Mouse (Mus musculus): ENCODE results near the gene Vstm5. TPM values are rescaled to one million over a fixed set of nuclear protein-coding genes. Genes with fewer than 3 reads are reported as not detected.

Gene Vstm5
- polyA plus RNA-seq, 1 experiment from 2014 or later, result 0.25 TPM

GRCm38 (mm10) chr9:15263487-15263886, 24.6 kb downstream of the Vstm5 start:
- WGBS (ENCODE audit: insufficient replicate concordance), result 83% methylated on average over 10 of the region's 10 CpGs
- no peak overlapping the region for H3K27ac ChIP-seq (replicated peaks)
- no peak overlapping the region for H3K9ac ChIP-seq
- H3K4me2 ChIP-seq, result no peak overlapping the region
- H3K27me3 ChIP-seq, result no peaks in the 10 kb centered on the region
- H3K4me3 ChIP-seq (replicated peaks), result no peak overlapping the region
- no peaks in the 10 kb centered on the region for H3K4me1 ChIP-seq (replicated peaks)
- H3K9me3 ChIP-seq (replicated peaks), result no peaks in the 10 kb centered on the region
- ATAC-seq (ENCODE audit: insufficient read depth), result no peak
- H3K36me3 ChIP-seq (replicated peaks), result peaks cover 80% of the 10 kb centered on the region

- WGBS (ENCODE audit: insufficient replicate concordance), result 74% methylated on average over 2 of the region's 2 CpGs
- no peak overlapping the region for H3K27ac ChIP-seq (replicated peaks)
Measured at GRCm38 (mm10) chr9:15273981-15274380, 35.1 kb downstream of the Vstm5 start.

GRCm38 (mm10) chr9:15276855-15277254, 38.0 kb downstream of the Vstm5 start:
- H3K9me3 ChIP-seq (replicated peaks), result no peaks in the 10 kb centered on the region
- no peak overlapping the region for H3K4me3 ChIP-seq (replicated peaks)
- WGBS (ENCODE audit: insufficient replicate concordance), result 91% methylated on average over 4 of the region's 4 CpGs
- no peak for ATAC-seq (ENCODE audit: insufficient read depth)
- peaks cover 26% of the 10 kb centered on the region for H3K4me1 ChIP-seq (replicated peaks)
- no peak overlapping the region for H3K27ac ChIP-seq (replicated peaks)
- H3K36me3 ChIP-seq (replicated peaks), result peaks cover 54% of the 10 kb centered on the region
- no peaks in the 10 kb centered on the region for H3K27me3 ChIP-seq
- no peak overlapping the region for H3K9ac ChIP-seq
- H3K4me2 ChIP-seq, result no peak overlapping the region

More at GRCm38 (mm10) chr9:15273981-15274380, 35.1 kb downstream of the Vstm5 start:
- peaks cover 82% of the 10 kb centered on the region for H3K36me3 ChIP-seq (replicated peaks)
- no peak for ATAC-seq (ENCODE audit: insufficient read depth)
- H3K4me2 ChIP-seq, result no peak overlapping the region
- no peaks in the 10 kb centered on the region for H3K9me3 ChIP-seq (replicated peaks)
- peaks cover 13% of the 10 kb centered on the region for H3K4me1 ChIP-seq (replicated peaks)
- no peak overlapping the region for H3K4me3 ChIP-seq (replicated peaks)
- no peaks in the 10 kb centered on the region for H3K27me3 ChIP-seq
- no peak overlapping the region for H3K9ac ChIP-seq

- Histone ChIP-seq H3K4me2 (peak overlapping the region; percentile 85), H3K9me3 (replicated peaks) (no peaks in the 10 kb centered on the region), H3K4me1 (replicated peaks) (peaks cover 26% of the 10 kb centered on the region), H3K27ac (replicated peaks) (no peak overlapping the region), H3K4me3 (replicated peaks) (peak overlapping the region; percentile 96), H3K27me3 (no peaks in the 10 kb centered on the region), H3K36me3 (replicated peaks) (peaks cover 39% of the 10 kb centered on the region), H3K9ac (peak overlapping the region; percentile 93; the same call in 1 of the 2 replicates)
- no peak for ATAC-seq (ENCODE audit: insufficient read depth)
- WGBS (ENCODE audit: insufficient replicate concordance), result 70% methylated on average over 3 of the region's 3 CpGs
Measured at GRCm38 (mm10) chr9:15278343-15278742, 39.5 kb downstream of the Vstm5 start.

- no peak for ATAC-seq (ENCODE audit: insufficient read depth)
- H3K9me3 ChIP-seq (replicated peaks), result no peaks in the 10 kb centered on the region
- WGBS (ENCODE audit: insufficient replicate concordance), result 6% methylated on average over 19 of the region's 19 CpGs
- no peaks in the 10 kb centered on the region for H3K27me3 ChIP-seq
- peak overlapping the region; percentile 93 for H3K9ac ChIP-seq
- H3K4me1 ChIP-seq (replicated peaks), result peaks cover 26% of the 10 kb centered on the region
- H3K4me3 ChIP-seq (replicated peaks), result peak overlapping the region; percentile 96
- peaks cover 31% of the 10 kb centered on the region for H3K36me3 ChIP-seq (replicated peaks)
- H3K4me2 ChIP-seq, result peak overlapping the region; percentile 85
- H3K27ac ChIP-seq (replicated peaks), result peak overlapping the region; percentile 91
Measured at GRCm38 (mm10) chr9:15279139-15279648, 40.3 kb downstream of the Vstm5 start.

- peak within 1 kb of the TSS; percentile 85 for H3K4me2 ChIP-seq
- peak within 1 kb of the TSS; percentile 91 for H3K27ac ChIP-seq (replicated peaks)
- H3K27me3 ChIP-seq, result no peaks in the 10 kb centered on the region
- H3K4me1 ChIP-seq (replicated peaks), result peaks cover 26% of the 10 kb centered on the region
- WGBS (ENCODE audit: insufficient replicate concordance), result 1% methylated on average over 57 of the region's 57 CpGs
- H3K36me3 ChIP-seq (replicated peaks), result peaks cover 25% of the 10 kb centered on the region
- H3K9me3 ChIP-seq (replicated peaks), result no peaks in the 10 kb centered on the region
- H3K9ac ChIP-seq, result peak within 1 kb of the TSS; percentile 93
- H3K4me3 ChIP-seq (replicated peaks), result peak within 1 kb of the TSS; percentile 96
- peak; percentile 96 for ATAC-seq (ENCODE audit: insufficient read depth)
Measured at GRCm38 (mm10) chr9:15279649-15280490, 41.0 kb downstream of the Vstm5 start, which contains the start of gene Med17. Gene Med17, minus strand, starts transcription at chr9:15279931.

GRCm38 (mm10) chr9:15280491-15280879, 41.6 kb downstream of the Vstm5 start:
- whole genome bisulfite sequencing (ENCODE audit: insufficient replicate concordance), result 18% methylated on average over 5 of the region's 5 CpGs
- Histone ChIP-seq H3K4me2 (peak overlapping the region; percentile 85), H3K27ac (replicated peaks) (peak overlapping the region; percentile 91)

GRCm38 (mm10) chr9:15285443-15285842, 46.6 kb downstream of the Vstm5 start:
- H3K27ac ChIP-seq (replicated peaks), result no peak overlapping the region
- H3K27me3 ChIP-seq, result no peaks in the 10 kb centered on the region
- ATAC-seq (ENCODE audit: insufficient read depth), result no peak
- no peak overlapping the region for H3K9ac ChIP-seq
- 55% methylated on average over 3 of the region's 3 CpGs for WGBS (ENCODE audit: insufficient replicate concordance)
- H3K4me3 ChIP-seq (replicated peaks), result no peak overlapping the region
- H3K4me2 ChIP-seq, result no peak overlapping the region
- 0 out of 2 replicates have a peak, but pooled peaks cover 2% of the 10 kb centered on the region for H3K36me3 ChIP-seq (replicated peaks)
- H3K4me1 ChIP-seq (replicated peaks), result peaks cover 33% of the 10 kb centered on the region
- H3K9me3 ChIP-seq (replicated peaks), result no peaks in the 10 kb centered on the region

More at GRCm38 (mm10) chr9:15280491-15280879, 41.6 kb downstream of the Vstm5 start:
- ATAC-seq (ENCODE audit: insufficient read depth), result peak; percentile 41
- H3K36me3 ChIP-seq (replicated peaks), result peaks cover 18% of the 10 kb centered on the region
- H3K4me3 ChIP-seq (replicated peaks), result peak overlapping the region; percentile 96
- H3K4me1 ChIP-seq (replicated peaks), result peaks cover 26% of the 10 kb centered on the region
- no peaks in the 10 kb centered on the region for H3K27me3 ChIP-seq
- H3K9ac ChIP-seq, result peak overlapping the region; percentile 93
- no peaks in the 10 kb centered on the region for H3K9me3 ChIP-seq (replicated peaks)

GRCm38 (mm10) chr9:15287846-15288245, 49.0 kb downstream of the Vstm5 start:
- no peaks in the 10 kb centered on the region for H3K9me3 ChIP-seq (replicated peaks)
- WGBS (ENCODE audit: insufficient replicate concordance), result 32% methylated on average over 6 of the region's 6 CpGs
- H3K4me2 ChIP-seq, result no peak overlapping the region
- peaks cover 24% of the 10 kb centered on the region for H3K4me1 ChIP-seq (replicated peaks)
- H3K27ac ChIP-seq (replicated peaks), result no peak overlapping the region
- no peak overlapping the region for H3K9ac ChIP-seq
- H3K4me3 ChIP-seq (replicated peaks), result no peak overlapping the region
- 0 out of 2 replicates have a peak, but pooled peaks cover 2% of the 10 kb centered on the region for H3K36me3 ChIP-seq (replicated peaks)
- no peaks in the 10 kb centered on the region for H3K27me3 ChIP-seq
- no peak for ATAC-seq (ENCODE audit: insufficient read depth)

- H3K27ac ChIP-seq (replicated peaks), result no peak overlapping the region
- no peak overlapping the region for H3K9ac ChIP-seq
- no peak overlapping the region for H3K4me2 ChIP-seq
- peaks cover 24% of the 10 kb centered on the region for H3K4me1 ChIP-seq (replicated peaks)
- WGBS (ENCODE audit: insufficient replicate concordance), result 28% methylated on average over 3 of the region's 3 CpGs
- no peaks in the 10 kb centered on the region for H3K27me3 ChIP-seq
- H3K4me3 ChIP-seq (replicated peaks), result no peak overlapping the region
- H3K36me3 ChIP-seq (replicated peaks), result 0 out of 2 replicates have a peak, but pooled peaks cover 2% of the 10 kb centered on the region
- no peak for ATAC-seq (ENCODE audit: insufficient read depth)
- H3K9me3 ChIP-seq (replicated peaks), result no peaks in the 10 kb centered on the region
Measured at GRCm38 (mm10) chr9:15288402-15288801, 49.6 kb downstream of the Vstm5 start.

- peaks cover 24% of the 10 kb centered on the region for H3K4me1 ChIP-seq (replicated peaks)
- no peak overlapping the region for H3K27ac ChIP-seq (replicated peaks)
- no peak overlapping the region for H3K4me3 ChIP-seq (replicated peaks)
- ATAC-seq (ENCODE audit: insufficient read depth), result peak; percentile 81
- H3K36me3 ChIP-seq (replicated peaks), result 0 out of 2 replicates have a peak, but pooled peaks cover 2% of the 10 kb centered on the region
- H3K9me3 ChIP-seq (replicated peaks), result no peaks in the 10 kb centered on the region
- peak overlapping the region; percentile 10; the same call in 1 of the 2 replicates for H3K4me2 ChIP-seq
- 12% methylated on average over 6 of the region's 6 CpGs for WGBS (ENCODE audit: insufficient replicate concordance)
- no peak overlapping the region for H3K9ac ChIP-seq
- no peaks in the 10 kb centered on the region for H3K27me3 ChIP-seq
Measured at GRCm38 (mm10) chr9:15289251-15289650, 50.4 kb downstream of the Vstm5 start.
